Mouse (Mus musculus) brain, adult 2 months (tissue): ENCODE results near the gene Lman1l.

ENCODE experiments used
- DNase-seq: peaks from one replicate; pipeline ENCODE4 v3.0.0; 2011; ENCODE audit warnings: low read depth, low spot score

The Lman1l gene

DNA sequence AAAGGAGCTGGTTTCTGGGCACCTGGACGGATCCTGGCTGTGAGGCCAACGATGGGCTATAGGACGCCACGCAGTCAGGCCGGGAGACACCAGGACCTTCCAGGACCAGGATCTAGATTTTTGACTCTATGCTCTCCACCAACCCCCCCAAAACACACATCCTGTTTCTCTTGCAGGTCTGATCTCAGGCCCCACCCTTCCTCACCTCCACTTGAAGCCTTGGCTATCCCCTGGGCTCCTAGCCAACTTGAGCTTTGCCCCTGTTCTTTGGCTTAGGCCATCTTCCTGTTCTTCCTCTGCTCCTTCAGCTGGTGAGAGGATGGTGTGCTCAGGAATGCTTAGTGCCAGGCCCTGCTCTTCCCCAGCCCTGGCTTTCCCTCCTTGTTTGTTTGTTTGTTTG is at the start of gene Lman1l:
Lman1l (minus strand) TSS at position 101 of the 400 bp plus-strand sequence.
- no peak for DNase-seq

GRCm38 (mm10) chr9:57669566-57669965 is 49.0 kb upstream of the Lman1l start:
- DNase-seq = no peak

GRCm38 (mm10) chr9:57668277-57668676 is 47.7 kb upstream of the Lman1l start:
- no peak for DNase-seq

GRCm38 (mm10) chr9:57667817-57668216 is 47.2 kb upstream of the Lman1l start:
- DNase-seq = no peak

DNA sequence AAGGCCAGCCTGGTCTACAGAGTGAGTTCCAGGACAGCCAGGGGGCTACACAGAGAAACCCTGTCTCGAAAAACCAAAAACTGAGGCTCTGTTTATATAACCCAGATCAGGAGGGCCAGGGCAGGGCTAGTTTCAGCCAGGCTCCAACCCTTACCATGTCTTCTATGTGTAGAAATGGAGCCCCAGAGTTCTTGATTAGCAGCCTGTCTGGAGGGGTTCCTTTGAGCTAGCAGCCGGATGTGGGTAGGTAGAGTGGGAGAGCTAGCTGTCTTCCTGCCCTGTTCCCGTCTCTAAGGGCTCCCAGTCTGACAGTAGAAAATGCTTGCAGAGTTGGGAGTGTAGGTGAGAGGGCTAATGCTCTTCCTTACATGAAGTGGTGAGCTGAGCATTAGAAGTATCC is 46.6 kb upstream of the Lman1l start:
- DNase-seq = no peak

- no peak for DNase-seq
These were observed 46.0 kb upstream of the Lman1l start for GRCm38 (mm10) chr9:57666536-57666935.

DNA sequence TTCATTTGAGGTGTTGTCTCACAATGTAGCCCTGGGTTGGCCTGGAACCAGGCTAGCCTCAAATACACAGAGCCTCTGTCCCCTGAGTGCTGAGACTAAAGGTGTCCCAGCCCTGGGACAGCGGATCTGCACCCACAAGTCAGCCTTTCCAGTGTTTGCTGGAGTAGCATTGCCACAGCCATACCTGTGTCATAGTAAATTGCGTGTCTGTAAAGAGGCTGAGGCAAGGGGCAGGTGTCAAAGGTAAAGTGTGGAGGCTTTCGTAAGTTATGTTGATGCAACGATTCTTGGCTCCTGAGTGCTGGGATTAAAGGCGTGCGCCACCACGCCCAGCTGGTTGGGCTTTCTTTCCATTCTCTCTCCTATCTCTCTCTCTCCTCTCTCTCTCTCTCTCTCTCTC is 44.0 kb upstream of the Lman1l start:
- DNase-seq = no peak

DNA sequence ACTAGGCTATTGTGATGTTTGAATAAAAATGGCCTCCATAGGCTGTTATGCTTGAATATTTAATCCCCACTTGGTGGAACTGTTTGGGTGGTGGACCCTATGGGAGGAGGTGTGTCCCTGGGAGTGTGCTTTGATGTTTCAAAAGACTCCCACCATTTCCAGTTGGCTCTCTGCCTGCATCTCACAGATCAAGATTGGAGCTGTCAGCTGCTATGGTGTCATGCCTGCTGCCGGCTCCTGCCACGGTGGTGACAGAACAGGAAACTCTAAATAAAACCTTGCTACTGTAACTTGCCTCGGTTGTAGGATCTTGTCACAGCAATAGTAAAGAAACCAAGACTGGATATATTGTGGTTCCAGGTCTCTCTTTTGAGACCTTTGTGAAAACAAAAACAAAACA is 41.0 kb upstream of the Lman1l start:
- DNase-seq = no peak

GRCm38 (mm10) chr9:57660501-57660900 is 39.9 kb upstream of the Lman1l start:
- DNase-seq = no peak

DNA sequence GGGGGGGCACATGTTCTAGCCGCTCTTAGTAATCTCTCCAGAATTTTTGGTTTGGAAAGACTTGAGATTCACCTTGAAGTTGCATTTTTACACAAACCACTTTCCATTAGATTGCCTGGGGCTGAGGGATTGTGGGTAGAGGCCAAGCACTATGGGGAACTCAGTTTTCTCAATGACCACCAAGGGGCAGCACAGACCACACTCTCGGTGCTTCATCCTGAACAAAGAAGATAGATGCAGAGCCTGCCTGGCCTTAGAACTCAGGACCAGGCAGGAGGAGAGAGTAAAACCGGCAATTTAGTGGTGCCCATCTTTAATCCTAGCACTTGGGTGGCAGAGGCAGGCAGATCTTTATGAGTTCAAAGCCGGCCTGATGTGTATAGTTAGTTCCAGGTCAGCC is 39.2 kb upstream of the Lman1l start:
- peak; percentile 90 for DNase-seq

GRCm38 (mm10) chr9:57658970-57659369 is 38.4 kb upstream of the Lman1l start:
- no peak for DNase-seq

- no peak for DNase-seq
These were observed 37.3 kb upstream of the Lman1l start for GRCm38 (mm10) chr9:57657843-57658242.

- peak; percentile 48 for DNase-seq
These were observed 36.2 kb upstream of the Lman1l start for GRCm38 (mm10) chr9:57656631-57657350.

DNA sequence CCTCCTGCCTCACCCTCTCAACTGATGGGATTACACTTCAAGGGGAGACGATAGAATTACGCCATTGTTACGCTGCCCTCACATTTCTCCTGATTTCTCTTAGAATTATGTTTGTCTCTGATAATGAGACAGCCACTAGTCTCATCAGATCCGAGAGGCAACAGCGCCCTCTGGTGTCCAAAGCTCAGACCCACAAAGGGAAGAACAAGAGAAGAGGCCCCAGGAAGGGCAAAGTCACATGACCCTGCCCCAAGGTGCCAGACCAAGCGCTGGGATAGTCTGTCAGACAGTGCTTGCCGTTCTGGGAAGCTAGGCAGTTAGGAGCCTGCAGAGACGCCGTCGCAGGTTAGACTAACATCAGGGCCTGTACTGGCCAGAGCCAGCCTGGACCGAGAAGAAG is 35.2 kb upstream of the Lman1l start:
- DNase-seq = peak; percentile 95

DNA sequence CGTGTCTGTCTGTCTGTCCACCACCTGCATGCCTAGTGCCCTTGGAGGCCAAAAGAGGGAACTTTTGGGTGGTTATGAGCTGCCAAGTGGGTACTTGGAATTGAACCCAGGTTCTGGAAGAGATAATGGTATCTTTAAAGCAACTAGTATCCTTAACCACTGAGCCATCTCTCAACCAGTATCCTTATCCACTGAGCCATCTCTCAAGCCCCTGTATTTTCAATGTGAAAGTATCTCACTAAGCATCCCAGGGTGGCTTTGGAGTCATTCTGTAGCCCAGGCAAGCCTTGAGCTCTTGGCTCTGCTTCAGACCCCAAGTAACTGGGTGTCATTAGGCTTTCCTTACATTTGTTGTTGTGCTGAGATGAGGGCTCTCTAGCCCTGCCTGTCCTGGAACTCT is 34.4 kb upstream of the Lman1l start:
- no peak for DNase-seq

GRCm38 (mm10) chr9:57653283-57653682 is 32.7 kb upstream of the Lman1l start, which contains the start of gene Csk:
Gene Csk, minus strand, starts transcription at chr9:57653631.
- DNase-seq = no peak

GRCm38 (mm10) chr9:57652855-57653254 is 32.3 kb upstream of the Lman1l start:
- DNase-seq = no peak

DNA sequence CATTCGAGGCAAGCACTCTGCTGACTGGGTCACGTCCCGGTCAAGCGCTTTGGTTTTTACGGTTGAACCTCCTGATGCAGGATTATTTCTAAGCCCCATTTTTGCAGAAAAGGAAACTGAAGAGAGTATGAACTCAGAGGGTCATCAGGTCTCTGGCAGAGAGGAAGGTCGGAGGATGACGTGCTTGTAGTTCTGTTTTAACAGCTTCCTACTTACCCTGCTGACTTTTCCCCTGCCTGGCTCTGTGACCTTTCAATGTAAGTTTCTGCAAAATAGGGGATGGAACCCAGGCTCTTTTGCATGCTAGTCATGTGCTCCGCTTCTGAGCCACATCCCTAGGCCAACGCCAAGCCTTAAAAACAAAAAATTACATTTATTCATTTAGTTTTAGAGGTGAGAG is 31.8 kb upstream of the Lman1l start:
- no peak for DNase-seq

DNA sequence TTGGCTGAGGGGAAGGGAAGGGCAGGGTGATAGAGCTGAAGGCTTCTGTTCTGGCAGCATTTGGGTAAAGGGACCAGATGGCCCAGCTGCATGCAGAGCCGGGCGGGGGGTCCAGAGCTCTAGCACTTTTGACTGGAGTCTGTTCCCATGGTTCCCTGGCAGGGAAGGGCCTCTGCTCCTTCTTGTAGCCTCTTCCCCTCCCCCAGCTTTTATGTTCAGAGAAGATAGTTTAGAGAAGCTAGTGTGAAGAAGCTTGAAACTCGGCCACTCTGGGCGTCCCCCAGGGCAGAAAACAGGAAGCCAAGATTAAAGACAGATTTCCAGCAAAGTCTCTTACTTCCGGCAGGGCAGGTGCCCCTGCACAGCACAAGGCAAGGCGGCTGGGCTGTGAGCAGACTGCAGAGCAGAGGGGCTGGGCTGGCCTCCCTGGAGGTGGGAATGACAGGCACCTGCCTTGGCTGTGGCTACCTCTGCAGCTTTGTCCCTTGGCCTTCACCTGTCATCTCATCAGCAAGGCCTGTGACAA is 30.3 kb upstream of the Lman1l start:
- DNase-seq = peak; percentile 45

DNA sequence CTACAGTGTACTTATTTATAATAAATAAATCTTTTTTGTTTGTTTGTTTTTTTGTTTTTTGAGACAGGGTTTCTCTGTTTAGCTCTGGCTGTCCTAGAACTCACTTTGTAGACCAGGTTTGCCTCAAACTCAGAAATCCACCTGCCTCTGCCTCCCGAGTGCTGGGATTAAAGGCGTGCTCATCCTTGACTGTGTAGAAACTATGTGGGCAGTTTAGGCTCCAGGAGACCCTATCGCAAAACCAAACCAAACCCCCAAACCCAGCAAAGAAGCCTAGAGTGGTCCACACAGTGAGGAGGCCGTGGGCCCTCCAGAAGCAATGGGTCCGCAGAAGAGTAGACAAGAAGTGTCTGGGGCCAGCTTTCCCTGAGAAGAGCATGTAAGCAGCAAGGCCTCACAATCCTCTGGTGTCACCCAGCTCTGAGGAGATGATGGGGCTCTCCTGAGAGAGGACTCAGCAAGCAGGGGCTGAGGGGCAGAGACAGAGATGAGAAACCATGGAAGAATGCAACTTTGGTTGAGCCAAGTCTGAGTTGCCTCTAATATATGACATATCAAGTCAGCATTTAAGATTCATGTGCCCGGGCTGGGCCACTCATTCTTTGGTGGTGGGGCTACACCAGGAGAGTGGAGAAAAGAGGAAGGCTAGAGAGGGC is 29.7 kb upstream of the Lman1l start:
- no peak for DNase-seq

GRCm38 (mm10) chr9:57647286-57648108 is 26.9 kb upstream of the Lman1l start:
- DNase-seq = no peak

- DNase-seq = peak; percentile 42
These were observed 26.1 kb upstream of the Lman1l start for GRCm38 (mm10) chr9:57646551-57647103.
